Mouse (Mus musculus): ENCODE results near the gene Diras2.

DNA sequence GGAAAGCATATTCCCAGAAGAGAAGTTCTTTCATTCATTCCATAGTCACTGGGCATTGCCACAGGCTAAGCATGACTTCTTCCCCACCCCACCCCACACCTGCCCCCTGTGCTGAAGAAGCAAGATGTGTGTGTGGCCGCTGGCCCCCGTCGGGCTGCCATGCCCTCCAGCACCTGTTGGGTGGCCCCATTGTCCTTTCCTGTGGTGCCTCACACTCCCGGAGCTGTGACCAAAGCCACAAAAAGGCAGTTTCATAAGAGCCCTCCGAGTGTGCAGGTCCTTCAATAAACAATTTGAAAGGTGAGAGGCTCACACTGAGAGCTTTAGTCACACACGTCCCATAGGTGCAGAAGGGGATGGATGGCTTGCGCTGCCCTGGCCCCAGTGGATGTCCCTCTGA lies 35.7 kb upstream of the Diras2 start:
- TF ChIP-seq EP300 (IDR thresholded peaks at IDR 0.05; ENCODE audit: low read depth), result no peak
- TF ChIP-seq CTCF (IDR thresholded peaks at IDR 0.05; ENCODE audit: low read depth), result no peak
